Mouse (Mus musculus): ENCODE measurements around the gene Ctdspl.

DNA sequence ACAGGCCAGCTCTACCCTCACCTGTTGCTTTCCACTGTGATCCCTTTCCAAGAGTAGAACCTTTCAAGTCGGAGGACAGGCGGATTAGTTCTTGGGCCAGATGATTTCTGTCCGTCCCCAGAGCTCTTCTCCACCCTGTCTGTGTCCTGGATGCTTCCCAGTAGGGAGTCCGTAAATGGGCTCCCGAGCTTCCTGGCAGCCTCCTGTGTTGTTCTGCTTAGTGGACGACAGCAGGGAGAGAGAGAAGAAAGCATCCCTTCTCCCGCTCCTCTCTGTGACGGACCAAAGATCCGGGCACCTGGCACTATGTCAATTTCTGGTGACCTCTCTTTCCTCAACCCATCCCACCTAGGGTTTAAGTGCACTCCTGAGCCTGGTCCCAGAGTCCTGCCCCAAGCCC, 49.5 kb downstream of the Ctdspl start:
- TF ChIP-seq HCFC1 (IDR thresholded peaks at IDR 0.05; ENCODE audit: borderline replicate concordance, insufficient read depth, low read length), result no peak
- no peak for TF ChIP-seq ZC3H11A (IDR thresholded peaks at IDR 0.05; ENCODE audit: borderline replicate concordance, low read depth, low read length)
- TF ChIP-seq MAFK (IDR thresholded peaks at IDR 0.05; ENCODE audit: insufficient read depth, low read depth, low read length), result no peak
